Mouse (Mus musculus) cerebellum, adult 2 months (tissue): Measurements from ENCODE around the gene Unc5c. TPM values are rescaled to one million over a fixed set of nuclear protein-coding genes. Genes with fewer than 3 reads are reported as not detected.

Experiments used
- DNase-seq, 2 experiments: peaks; one replicate each; pipeline ENCODE4 v3.0.0; 2021
- H3K27ac ChIP-seq: fragments of 200-500 bp; 2 replicates; pipeline ENCODE4 v1.5.1; 2012; ENCODE audit warnings: low read length, control low read depth, inconsistent platforms; ENCODE audit not compliant: insufficient read depth
- H3K27me3 ChIP-seq: fragments of 200-500 bp; 2 replicates; pipeline ENCODE4 v1.6.1; 2012; ENCODE audit warnings: inconsistent platforms, mild to moderate bottlenecking, low read length, moderate library complexity; ENCODE audit not compliant: control insufficient read depth, insufficient read depth
- H3K4me1 ChIP-seq: fragments of 200-500 bp; 2 replicates; pipeline ENCODE4 v1.6.1; 2011; ENCODE audit warnings: low read length; ENCODE audit not compliant: control insufficient read depth, insufficient read depth
- H3K4me3 ChIP-seq: fragments of 200-500 bp; replicated peaks from 2 replicates; pipeline ENCODE3; 2011; ENCODE audit warnings: mild to moderate bottlenecking, low read depth, low read length, control low read depth; ENCODE audit not compliant: insufficient read depth
- CTCF ChIP-seq: fragments of 200-500 bp; IDR thresholded peaks from 2 replicates; pipeline ENCODE4 v1.5.1; 2011; ENCODE audit warnings: low read depth, mild to moderate bottlenecking, control low read depth, low read length, moderate library complexity, borderline replicate concordance; ENCODE audit not compliant: insufficient read depth
- POLR2A ChIP-seq: fragments of 200-500 bp; IDR thresholded peaks from 2 replicates; pipeline ENCODE4 v1.6.1; 2011; ENCODE audit warnings: low read length, control low read depth, borderline replicate concordance; ENCODE audit not compliant: insufficient read depth
- WGBS: fragments of 180-500 bp; shearing (Covaris S2); methylation state at CpG from one replicate; pipeline ENCODE4 v1.1.7; 2018; 5-methylcytosine and 5-hydroxymethylcytosine counted together
- polyA plus RNA-seq: library from polyadenylated mRNA; depleted of rRNA; stranded (reverse); fragments of >200 nt; gene quantifications from 2 replicates; pipeline ENCODE4 v1.2.3, GENCODE M21; 2012

Unc5c gene
- polyA plus RNA-seq, 1 experiment: 19.4 TPM

- peak; percentile 76 to 80 for DNase-seq
- WGBS: 8% methylated on average over 6 of the region's 6 CpGs
- Histone ChIP-seq H3K27ac (peak overlapping the region; percentile 83), H3K4me1 (peaks cover 23% of the 10 kb centered on the region; the same call in 1 of the 2 replicates), H3K4me3 (no peak overlapping the region), H3K27me3 (no peaks in the 10 kb centered on the region)
- TF ChIP-seq CTCF: no peak
- TF ChIP-seq POLR2A: no peak
These were observed 136.1 kb downstream of the Unc5c start for GRCm38 (mm10) chr3:141601072-141601549.

GRCm38 (mm10) chr3:141616718-141617117, 151.7 kb downstream of the Unc5c start:
- Histone ChIP-seq H3K4me3 (no peak overlapping the region), H3K27ac (peak overlapping the region; percentile 47; the same call in 1 of the 2 replicates), H3K4me1 (peaks cover 5% of the 10 kb centered on the region; the same call in 1 of the 2 replicates), H3K27me3 (no peaks in the 10 kb centered on the region)
- DNase-seq: peak; percentile 48 to 71
- WGBS: 30% methylated on average over 1 of the region's 1 CpGs
- TF ChIP-seq POLR2A: no peak
- no peak for TF ChIP-seq CTCF

GRCm38 (mm10) chr3:141618675-141619074, 153.7 kb downstream of the Unc5c start:
- no peak overlapping the region for H3K4me3 ChIP-seq
- no peak for TF ChIP-seq POLR2A
- no peak for TF ChIP-seq CTCF
- H3K27ac ChIP-seq: no peak overlapping the region
- no peaks in the 10 kb centered on the region for H3K27me3 ChIP-seq
- 79% methylated on average over 1 of the region's 1 CpGs for WGBS
- peaks cover 10% of the 10 kb centered on the region; the same call in 1 of the 2 replicates for H3K4me1 ChIP-seq
- no peak for DNase-seq

GRCm38 (mm10) chr3:141621496-141621895, 156.5 kb downstream of the Unc5c start:
- no peak overlapping the region for H3K4me3 ChIP-seq
- no peak overlapping the region for H3K27ac ChIP-seq
- TF ChIP-seq POLR2A: no peak
- no peak; the same call in 1 of the 2 replicates for TF ChIP-seq CTCF
- peak; percentile 57 to 88 for DNase-seq
- WGBS: 9% methylated on average over 1 of the region's 1 CpGs
- H3K4me1 ChIP-seq: peaks cover 10% of the 10 kb centered on the region; the same call in 1 of the 2 replicates
- no peaks in the 10 kb centered on the region for H3K27me3 ChIP-seq

- 95% methylated on average over 1 of the region's 1 CpGs for WGBS
- H3K4me1 ChIP-seq: peaks cover 3% of the 10 kb centered on the region; the same call in 1 of the 2 replicates
- H3K27me3 ChIP-seq: no peaks in the 10 kb centered on the region
- H3K4me3 ChIP-seq: no peak overlapping the region
- no peak for TF ChIP-seq POLR2A
- DNase-seq: no peak
- no peak overlapping the region for H3K27ac ChIP-seq
These were observed 162.1 kb downstream of the Unc5c start for GRCm38 (mm10) chr3:141626935-141627638.

GRCm38 (mm10) chr3:141627639-141627977, 162.6 kb downstream of the Unc5c start:
- H3K27me3 ChIP-seq: no peaks in the 10 kb centered on the region
- TF ChIP-seq CTCF (no peak), POLR2A (no peak)
- no peak overlapping the region for H3K27ac ChIP-seq
- WGBS: 90% methylated on average over 5 of the region's 5 CpGs
- H3K4me1 ChIP-seq: no peaks in the 10 kb centered on the region; the same call in 1 of the 2 replicates
- no peak for DNase-seq
- H3K4me3 ChIP-seq: no peak overlapping the region

GRCm38 (mm10) chr3:141629431-141629830, 164.4 kb downstream of the Unc5c start:
- WGBS: 37% methylated on average over 1 of the region's 1 CpGs
- no peaks in the 10 kb centered on the region for H3K27me3 ChIP-seq
- no peak overlapping the region for H3K27ac ChIP-seq
- no peak for DNase-seq
- TF ChIP-seq CTCF: no peak
- no peak for TF ChIP-seq POLR2A
- H3K4me3 ChIP-seq: no peak overlapping the region
- H3K4me1 ChIP-seq: no peaks in the 10 kb centered on the region

GRCm38 (mm10) chr3:141637900-141638299, 172.9 kb downstream of the Unc5c start:
- no peak for DNase-seq
- Histone ChIP-seq H3K4me3 (no peak overlapping the region), H3K4me1 (no peaks in the 10 kb centered on the region), H3K27ac (no peak overlapping the region), H3K27me3 (no peaks in the 10 kb centered on the region)
- no peak for TF ChIP-seq POLR2A
- no peak for TF ChIP-seq CTCF
- WGBS: 76% methylated on average over 1 of the region's 1 CpGs
